Mouse (Mus musculus): ENCODE results near the gene Gm17660. TPM values are rescaled to one million over a fixed set of nuclear protein-coding genes. Genes with fewer than 3 reads are reported as not detected.

The Gm17660 gene
- not detected in 4 replicates for total RNA-seq (2023)

GRCm38 (mm10) chr5:104077508-104077907 lies at the start of gene Gm17660:
TSS of gene Gm17660 (minus strand) at chr5:104077608.

DNA sequence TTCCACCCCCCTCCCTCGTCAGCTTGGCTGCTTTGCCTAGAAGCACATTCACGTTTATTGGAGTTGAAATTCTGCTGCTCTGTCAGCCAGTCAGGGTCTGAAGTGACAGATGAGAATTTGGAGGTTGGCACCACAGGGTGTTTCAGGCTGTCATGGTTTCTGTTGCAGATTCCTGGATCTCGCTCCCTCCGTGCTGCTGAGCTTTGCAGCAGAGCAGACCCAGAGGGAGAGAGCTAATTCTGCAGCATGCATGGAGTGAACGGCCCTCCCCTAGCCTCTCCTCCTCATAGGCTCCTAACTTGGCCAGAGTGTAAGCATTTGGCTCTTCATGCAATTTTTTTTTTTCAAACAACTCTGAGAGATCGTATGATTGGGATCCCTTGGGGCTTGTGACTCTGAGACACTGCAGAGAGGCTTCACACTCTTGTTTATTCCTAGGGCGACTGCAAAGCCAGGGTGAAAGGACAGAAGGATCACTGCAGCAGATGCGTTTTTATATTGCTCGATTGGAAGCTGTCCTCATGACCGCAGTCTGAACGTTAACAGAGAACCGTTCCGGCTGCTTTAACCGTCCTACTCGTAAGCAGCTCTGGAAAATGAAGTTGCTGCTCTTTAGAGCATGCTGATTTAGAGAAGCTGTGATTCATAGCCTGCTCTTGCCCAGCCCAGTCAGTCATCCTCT lies 36.2 kb upstream of the Gm17660 start, which contains the start of gene Sparcl1:
Gene Sparcl1, minus strand, starts transcription at position 243 of the 682 bp plus-strand sequence.

DNA sequence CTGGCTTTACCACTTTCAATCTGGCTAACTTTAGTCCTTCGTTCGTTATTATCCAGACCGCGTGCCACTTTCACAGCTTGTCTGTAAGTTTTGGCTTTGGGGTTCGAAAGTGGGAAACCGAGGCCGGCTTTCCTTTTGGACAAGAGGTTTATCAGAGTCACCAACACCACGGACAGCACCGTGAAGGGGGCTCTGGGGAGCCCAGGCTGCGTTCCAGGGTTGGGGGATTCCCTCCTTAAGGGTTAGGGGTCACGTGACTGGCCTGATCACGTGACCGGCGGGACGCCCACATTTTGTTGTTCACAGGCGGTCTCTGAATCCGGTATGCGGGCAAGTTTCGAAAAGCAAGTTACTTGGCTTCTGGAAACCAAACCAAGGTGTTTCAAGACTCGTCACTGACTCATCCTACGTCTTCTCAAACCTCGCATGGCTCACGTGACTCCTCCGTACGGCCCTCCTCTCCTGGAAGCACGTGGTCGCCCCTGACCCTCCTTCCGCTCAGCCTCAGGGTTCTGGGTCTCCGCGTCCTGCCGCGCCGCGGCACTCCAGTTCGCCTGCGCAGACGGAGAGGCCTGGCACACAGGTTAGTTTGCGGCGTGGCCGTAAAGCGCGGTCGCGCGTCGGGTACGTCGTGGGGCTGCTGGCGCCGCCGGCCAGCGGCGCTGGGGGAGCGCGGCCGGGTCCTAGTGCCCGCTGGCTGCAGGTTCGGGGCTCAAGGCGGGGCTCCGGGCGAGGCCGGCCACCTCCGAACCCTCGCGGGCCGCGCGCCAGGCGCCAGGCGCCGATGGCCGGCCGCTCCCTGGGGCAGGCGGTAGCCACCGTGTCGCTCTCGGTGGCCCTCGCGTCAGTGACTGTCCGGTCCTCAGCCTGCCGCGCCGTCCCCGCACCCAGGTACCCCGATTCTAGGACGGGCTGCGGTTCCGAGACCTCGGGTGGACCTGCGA lies 30.9 kb downstream of the Gm17660 start, which contains the start of gene Nudt9:
Gene Nudt9, plus strand, starts transcription at position 51 of the 944 bp plus-strand sequence.

DNA sequence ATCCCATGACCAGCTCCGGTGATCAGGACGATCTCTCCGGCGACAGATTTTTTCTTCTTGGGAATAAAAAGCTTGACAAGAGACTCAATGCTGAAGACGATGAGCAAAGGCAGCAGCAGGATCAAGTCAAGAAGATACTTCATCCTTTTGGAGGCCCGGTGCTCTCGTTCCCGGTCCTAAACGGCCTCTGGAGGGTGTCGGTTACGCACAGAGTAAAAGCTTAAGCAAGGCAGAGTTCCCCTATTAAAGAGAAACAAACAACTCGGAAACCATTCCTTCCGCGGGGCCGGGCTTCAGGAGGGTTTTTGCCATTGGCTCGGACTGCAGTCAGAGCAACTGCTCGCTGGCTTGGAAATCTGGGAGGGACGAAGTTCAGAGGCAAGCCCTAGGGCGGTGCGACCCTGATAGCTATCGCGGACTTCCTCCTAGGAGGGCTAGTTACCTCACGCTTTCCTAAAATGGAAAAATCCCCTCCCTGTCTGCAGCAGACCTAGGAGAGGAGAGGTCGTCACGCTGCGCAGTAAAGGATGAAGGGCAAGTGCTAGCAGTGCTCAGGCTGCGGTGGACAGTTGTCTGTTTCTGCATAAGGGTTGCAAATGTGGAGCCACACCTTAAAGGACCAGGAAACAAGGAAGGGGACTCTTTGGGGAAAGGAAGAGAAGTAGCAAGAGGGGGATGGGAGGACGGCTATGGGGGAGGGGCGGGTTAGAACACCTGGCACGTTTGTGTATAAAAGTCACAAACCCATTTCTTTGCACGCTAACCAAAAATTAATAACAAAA lies 55.6 kb downstream of the Gm17660 start, which contains the start of gene Hsd17b11:
Gene Hsd17b11, minus strand, starts transcription at position 323 of the 782 bp plus-strand sequence.

Other genes with a start within 250 kb of the Gm17660 start
- 1.8 to 3.1 TPM (median 2.0 TPM) in 4 replicates for gene Klhl8, start 166.3 kb downstream of the Gm17660 start, total RNA-seq (2023)
- 0.72 TPM in 1 of 4 replicates, not detected in the others for gene Hsd17b13, start 100.2 kb downstream of the Gm17660 start, total RNA-seq (2023)
- gene Hsd17b11, start 55.7 kb downstream of the Gm17660 start, total RNA-seq (2023), result 38.5 to 43.3 TPM (median 40.7 TPM) in 4 replicates
- gene Nudt9, start 31.3 kb downstream of the Gm17660 start, total RNA-seq (2023), result 43.0 to 55.5 TPM (median 47.8 TPM) in 4 replicates
- not detected in 4 replicates for gene Sparcl1, start 36.1 kb upstream of the Gm17660 start, total RNA-seq (2023)
- gene Dspp, start 93.1 kb upstream of the Gm17660 start, total RNA-seq (2023), result not detected in 4 replicates
- not detected in 4 replicates for gene Dmp1, start 125.0 kb upstream of the Gm17660 start, total RNA-seq (2023)
- gene Ibsp, start 221.6 kb upstream of the Gm17660 start, total RNA-seq (2023), result not detected in 4 replicates
- gene Mepe, start 247.7 kb upstream of the Gm17660 start, total RNA-seq (2023), result not detected in 4 replicates

All from B cell, adult 62 days (primary cell).